In genomic region chr10:40597177-40597576, GRCm38 (mm10) we compare ENCODE assay signal across 15 mouse cellular contexts. TPM values are rescaled to one million over a fixed set of nuclear protein-coding genes. Genes with fewer than 3 reads are reported as not detected.
A peak's percentile ranks its signal among the peaks of the same experiment; 100 is the strongest.
DNase-seq lines count a peak whose midpoint lies in the region; ATAC-seq lines count a peak whose summit lies in the region.
"Had no signal": no experiment of that assay in that cellular context is flagged by ENCODE, and none has a peak within 500 bp of the region (broad histone marks: within the 10 kb centered on the region; RNA-seq: fewer than 3 reads in every experiment).

No protein-coding gene starts in this region.

- H3K4me1 ChIP-seq in heart, embryonic 12.5 days (replicated peaks): no peaks in the 10 kb centered on the region
- H3K4me1 ChIP-seq: embryonic facial prominence, embryonic 12.5 days had no signal

- no peak overlapping the region for H3K4me2 ChIP-seq in heart, embryonic 12.5 days
- H3K4me2 ChIP-seq: embryonic facial prominence, embryonic 12.5 days had no signal

- WGBS in heart, embryonic 12.5 days: 71% methylated on average over 3 of the region's 3 CpGs

- 0 out of 2 replicates have a peak, but pooled peaks cover 6% of the 10 kb centered on the region for H3K9me3 ChIP-seq in heart, embryonic 12.5 days (replicated peaks)
- H3K9me3 ChIP-seq: embryonic facial prominence, embryonic 12.5 days had no signal

- H3K9ac ChIP-seq in heart, embryonic 12.5 days: no peak overlapping the region
- H3K9ac ChIP-seq: embryonic facial prominence, embryonic 12.5 days; forebrain, postnatal 0 days had no signal

- no peak for ATAC-seq in heart, embryonic 12.5 days (ENCODE audit: insufficient number of reproducible peaks, low FRiP score)
- ATAC-seq: forebrain, postnatal 0 days; intestine, embryonic 16.5 days had no signal

- DNase-seq in heart, adult 8-10 months (ENCODE audit: low spot score): peak; percentile 7
- peak; percentile 20 for DNase-seq in lung, postnatal 10 days
- DNase-seq in lung, postnatal 14 days: no peak
- peak; percentile 21 for DNase-seq in adrenal gland, adult 8-10 months
- DNase-seq in lung, postnatal 36 days: peak; percentile 10
- no peak for DNase-seq in thymus, postnatal 4 days
- DNase-seq: cerebellum, adult 11 months; forebrain, postnatal 0 days had no signal

- H3K27me3 ChIP-seq in heart, embryonic 12.5 days (replicated peaks): no peaks in the 10 kb centered on the region
- H3K27me3 ChIP-seq: embryonic facial prominence, embryonic 12.5 days had no signal

- no peaks in the 10 kb centered on the region for H3K36me3 ChIP-seq in heart, embryonic 12.5 days
- H3K36me3 ChIP-seq: embryonic facial prominence, embryonic 12.5 days had no signal

- no peak overlapping the region for H3K4me3 ChIP-seq in heart, embryonic 12.5 days
- H3K4me3 ChIP-seq: embryonic facial prominence, embryonic 12.5 days had no signal

- H3K27ac ChIP-seq in heart, embryonic 12.5 days (ENCODE audit: poor library complexity, severe bottlenecking): no peak overlapping the region
- H3K27ac ChIP-seq: embryonic facial prominence, embryonic 12.5 days had no signal

RNA-seq across cellular contexts. Expression of gene Slc22a16, which starts 27.0 kb away (rescaled TPM):
- total RNA-seq in heart, adult 8-10 months (2022): not detected
- not detected in 2 replicates for polyA plus RNA-seq in heart, embryonic 12.5 days (2016; fragmentation: Nextera tagmentation; extraction: Ambion mirVana)
- not detected for total RNA-seq in adrenal gland, adult 8-10 months (2022)
- total RNA-seq: forebrain, postnatal 0 days; layer of hippocampus, adult 18-20 months had no signal
- polyA plus RNA-seq: embryonic facial prominence, embryonic 12.5 days; forebrain, postnatal 0 days; heart, postnatal 0 days; intestine, embryonic 16.5 days; limb, embryonic 14.5 days; urinary bladder, adult 2 months had no signal

RNA-seq across cellular contexts. Expression of gene Ddo, which starts 32.6 kb away (rescaled TPM):
- total RNA-seq in heart, adult 8-10 months (2022): 10 to 100 TPM; 29.8 to 39.9 (median 33.4) TPM
- polyA plus RNA-seq in heart, embryonic 12.5 days (2016; fragmentation: Nextera tagmentation; extraction: Ambion mirVana): 10.1 and 10.6 TPM in 2 replicates
- total RNA-seq in adrenal gland, adult 8-10 months (2022): 1 to 10 TPM; 3.7 to 9.9 (median 6.3) TPM

Comparison
In these comparisons a context has a peak if more than half of its experiments do, and no peak if none do; other contexts are left out.
1. DNase-seq: peak in heart, adult 8-10 months (single experiment), lung, postnatal 10 days (single experiment), adrenal gland, adult 8-10 months (single experiment) and lung, postnatal 36 days (single experiment); none in lung, postnatal 14 days (single experiment) and thymus, postnatal 4 days (single experiment).